Mouse (Mus musculus) lung, embryonic 15.5 days (tissue): ENCODE measurements around the gene 6430548M08Rik. TPM values are rescaled to one million over a fixed set of nuclear protein-coding genes. Genes with fewer than 3 reads are reported as not detected.

Source experiments
- ATAC-seq: fragments of 200-750 bp; cut with Nextera tagmentation; 2 replicates; pipeline ENCODE4 v1.8.0; 2017; ENCODE audit warnings: moderate number of reproducible peaks, borderline replicate concordance; ENCODE audit not compliant: low FRiP score, low TSS enrichment; ENCODE audit errors: extremely low read depth
- H3K27ac ChIP-seq: fragments of 300-500 bp; sonication (generic); 2 replicates; pipeline ENCODE4 v1.5.1; 2015; ENCODE audit warnings: moderate library complexity, mild to moderate bottlenecking, inconsistent platforms
- H3K27me3 ChIP-seq: fragments of 300-500 bp; sonication (generic); 2 replicates; pipeline ENCODE4 v1.6.1; 2015; ENCODE audit warnings: inconsistent platforms
- H3K36me3 ChIP-seq: fragments of 300-500 bp; sonication (generic); 2 replicates; pipeline ENCODE4 v1.6.1; 2015; ENCODE audit warnings: inconsistent platforms
- H3K4me1 ChIP-seq: fragments of 300-500 bp; sonication (generic); 2 replicates; pipeline ENCODE4 v1.6.1; 2015; ENCODE audit warnings: inconsistent platforms
- H3K4me2 ChIP-seq: fragments of 300-500 bp; sonication (generic); 2 replicates; pipeline ENCODE4 v1.6.1; 2015; ENCODE audit warnings: inconsistent platforms, mild to moderate bottlenecking, moderate library complexity
- H3K4me3 ChIP-seq: fragments of 300-500 bp; sonication (generic); 2 replicates; pipeline ENCODE4 v1.5.1; 2015; ENCODE audit warnings: mild to moderate bottlenecking, inconsistent platforms
- H3K9ac ChIP-seq: fragments of 300-500 bp; sonication (generic); 2 replicates; pipeline ENCODE4 v1.6.1; 2015; ENCODE audit warnings: inconsistent platforms
- H3K9me3 ChIP-seq: fragments of 300-500 bp; sonication (generic); 2 replicates; pipeline ENCODE4 v1.6.1; 2016; ENCODE audit warnings: inconsistent platforms
- WGBS: fragments of 180-500 bp; shearing (Covaris S2); methylation state at CpG from one replicate; pipeline ENCODE4 v1.1.7; 2015; 5-methylcytosine and 5-hydroxymethylcytosine counted together
- polyA plus RNA-seq: library from polyadenylated mRNA; unstranded; fragments of >200 nt; fragmentation: Nextera tagmentation; extraction: Ambion mirVana; gene quantifications from 2 replicates; pipeline ENCODE4 v1.2.1, GENCODE M21; 2015

The 6430548M08Rik gene
- polyA plus RNA-seq, 1 experiment from 2014 or later = 7.4 TPM

DNA sequence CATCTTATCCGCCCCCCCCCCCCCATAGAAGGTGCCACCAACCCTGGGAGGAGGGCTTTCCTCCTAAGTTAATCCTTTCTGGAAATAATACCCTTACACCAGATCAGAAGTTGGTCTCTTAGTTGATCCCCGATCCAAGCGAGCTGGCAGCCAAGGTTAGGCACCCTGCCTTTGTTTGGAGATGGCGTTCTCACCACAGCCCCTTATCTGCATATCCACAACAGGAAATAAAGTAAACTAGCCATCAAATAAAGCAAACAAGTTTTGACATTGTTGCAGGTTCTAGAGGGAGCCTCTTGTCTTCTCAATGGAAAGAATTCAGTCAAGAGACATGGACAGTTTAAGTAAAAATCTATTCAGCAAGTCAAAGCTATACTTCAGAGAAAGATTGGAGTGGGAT lies 2.6 kb upstream of the 6430548M08Rik start:
- WGBS = 46% methylated on average over 4 of the region's 4 CpGs
- peaks cover 19% of the 10 kb centered on the region for H3K4me1 ChIP-seq
- no peak overlapping the region for H3K9ac ChIP-seq
- ATAC-seq = no peak
- H3K4me2 ChIP-seq = no peak overlapping the region
- H3K9me3 ChIP-seq = no peaks in the 10 kb centered on the region
- H3K27me3 ChIP-seq = peaks cover 23% of the 10 kb centered on the region
- no peak overlapping the region for H3K27ac ChIP-seq
- no peaks in the 10 kb centered on the region for H3K36me3 ChIP-seq
- no peak overlapping the region for H3K4me3 ChIP-seq

DNA sequence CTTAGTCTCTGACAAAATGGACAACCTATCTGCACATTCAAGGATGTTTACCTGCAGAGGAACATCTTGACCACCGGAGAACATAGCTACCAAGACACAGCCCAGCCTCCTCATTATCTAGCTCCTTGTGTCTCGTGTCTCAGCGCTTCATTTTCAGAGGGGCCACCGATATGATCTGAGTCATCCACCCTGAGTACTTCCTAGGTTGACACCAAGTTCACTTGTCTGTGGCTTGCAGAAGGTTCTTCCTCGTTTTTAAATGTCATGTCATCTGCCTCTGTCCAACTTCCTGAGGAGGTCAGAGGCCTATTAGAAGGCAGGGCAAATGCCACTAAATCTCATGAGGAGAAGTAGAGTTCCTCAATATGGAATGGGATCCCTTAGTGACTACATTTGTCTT lies 1.4 kb upstream of the 6430548M08Rik start:
- Histone ChIP-seq H3K9me3 (no peaks in the 10 kb centered on the region), H3K9ac (no peak overlapping the region), H3K4me1 (peaks cover 19% of the 10 kb centered on the region), H3K27ac (peak overlapping the region; percentile 95; the same call in 1 of the 2 replicates), H3K4me2 (peak overlapping the region; percentile 97), H3K27me3 (peaks cover 35% of the 10 kb centered on the region), H3K4me3 (no peak overlapping the region), H3K36me3 (no peaks in the 10 kb centered on the region)
- WGBS = 75% methylated on average over 5 of the region's 5 CpGs
- ATAC-seq = no peak

DNA sequence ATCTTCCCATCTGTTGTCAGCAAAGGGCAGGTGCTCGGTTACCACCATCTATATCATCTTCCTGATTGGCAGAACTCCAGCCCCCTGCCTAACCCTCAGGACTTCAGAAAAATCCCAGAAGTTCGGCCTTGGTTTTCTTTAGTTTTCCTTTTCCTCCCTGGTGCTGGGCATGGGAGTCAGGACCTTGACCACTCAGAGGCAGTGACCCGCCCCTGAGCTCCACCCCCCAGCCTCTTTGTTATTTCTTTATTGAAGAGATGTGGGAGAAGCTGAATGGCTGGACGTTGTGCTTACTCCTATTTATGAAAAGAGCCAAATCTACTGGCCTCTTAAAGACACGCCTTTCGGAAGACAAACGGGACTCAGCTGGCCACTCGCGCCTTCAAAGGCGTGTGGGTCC lies 646 bp upstream of the 6430548M08Rik start:
- under 1% methylated on average over 10 of the region's 10 CpGs for WGBS
- peaks cover 42% of the 10 kb centered on the region for H3K27me3 ChIP-seq
- peak overlapping the region; percentile 97 for H3K4me2 ChIP-seq
- no peaks in the 10 kb centered on the region for H3K9me3 ChIP-seq
- H3K4me1 ChIP-seq = peaks cover 19% of the 10 kb centered on the region
- ATAC-seq = peak; percentile 39
- H3K27ac ChIP-seq = peak overlapping the region; percentile 95
- peak overlapping the region; percentile 66 for H3K9ac ChIP-seq
- H3K4me3 ChIP-seq = peak overlapping the region; percentile 67
- H3K36me3 ChIP-seq = no peaks in the 10 kb centered on the region

DNA sequence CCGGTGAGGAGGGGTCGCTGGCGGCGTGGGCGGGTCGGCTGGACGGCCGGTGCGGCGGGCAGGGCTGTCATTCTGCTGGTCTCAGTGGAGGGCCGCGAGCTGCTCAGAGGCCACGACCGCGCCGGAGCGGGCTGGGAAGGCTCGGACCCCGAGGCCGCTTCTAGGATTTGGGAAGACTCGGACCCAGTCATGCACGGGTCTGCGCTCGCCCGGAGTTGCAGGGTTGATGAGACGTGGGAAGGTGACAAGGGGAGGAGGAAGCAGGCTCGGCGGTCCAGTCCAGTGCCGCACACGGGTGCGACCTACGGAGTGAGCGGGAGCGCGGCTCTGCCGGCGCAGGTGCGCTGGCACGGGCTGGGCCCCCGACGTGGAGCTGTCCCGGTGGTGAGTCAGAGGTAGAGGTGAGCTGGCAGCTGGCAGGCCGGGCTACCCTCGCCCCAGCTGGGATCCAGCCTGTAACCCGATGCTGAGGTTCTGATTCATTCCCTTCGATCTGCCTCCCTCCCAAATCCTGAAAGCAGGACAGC lies 426 bp downstream of the 6430548M08Rik start:
- WGBS = under 1% methylated on average over 46 of the region's 46 CpGs
- Histone ChIP-seq H3K4me1 (peaks cover 19% of the 10 kb centered on the region), H3K9ac (peak overlapping the region; percentile 63), H3K4me3 (peak overlapping the region; percentile 67), H3K4me2 (peak overlapping the region; percentile 97), H3K36me3 (no peaks in the 10 kb centered on the region), H3K27ac (no peak overlapping the region), H3K9me3 (no peaks in the 10 kb centered on the region), H3K27me3 (peaks cover 43% of the 10 kb centered on the region)
- ATAC-seq = peak; percentile 32

DNA sequence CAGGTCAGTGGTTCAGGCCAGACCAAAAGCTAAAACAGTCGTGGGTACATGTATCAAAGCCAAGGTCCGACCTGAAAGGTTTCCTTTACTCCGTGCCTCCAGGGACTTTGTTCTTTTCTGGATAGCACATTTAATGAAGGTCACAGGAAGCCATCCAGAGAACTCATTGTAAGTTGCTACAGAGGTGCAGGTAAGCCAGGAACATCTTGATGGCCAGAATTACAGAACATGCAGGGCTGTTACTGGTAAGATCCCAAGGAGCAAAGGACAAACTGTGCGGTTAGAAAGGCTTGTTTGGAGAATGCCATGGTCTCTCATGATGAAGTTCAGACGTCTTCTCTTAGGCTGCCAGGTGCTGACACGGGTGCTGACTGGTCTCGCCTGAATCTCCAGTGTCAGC lies 2.6 kb downstream of the 6430548M08Rik start:
- Histone ChIP-seq H3K4me2 (no peak overlapping the region), H3K9me3 (no peaks in the 10 kb centered on the region), H3K9ac (no peak overlapping the region), H3K36me3 (no peaks in the 10 kb centered on the region), H3K4me1 (peaks cover 19% of the 10 kb centered on the region), H3K27ac (no peak overlapping the region), H3K27me3 (peaks cover 43% of the 10 kb centered on the region), H3K4me3 (no peak overlapping the region)
- ATAC-seq = no peak
- 58% methylated on average over 7 of the region's 7 CpGs for whole genome bisulfite sequencing

DNA sequence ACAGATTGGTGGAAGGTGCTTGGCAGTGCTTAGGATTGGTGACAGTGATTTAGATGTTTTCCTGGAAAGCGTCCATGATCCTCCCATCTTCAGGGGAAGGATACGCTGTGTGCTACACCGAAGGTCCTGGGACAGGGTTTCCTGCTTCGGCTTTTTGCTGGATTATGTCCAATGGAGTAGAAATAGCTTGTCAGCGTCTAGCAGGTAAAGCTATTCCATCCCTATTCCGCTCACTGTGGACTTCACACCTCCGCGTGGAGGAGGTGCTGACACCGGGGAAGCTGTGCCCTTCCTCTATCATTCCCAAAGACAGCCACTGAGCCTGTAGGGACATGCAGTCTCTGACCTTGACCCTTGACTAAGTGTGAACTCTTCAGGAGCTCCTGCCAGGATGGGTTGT lies 4.2 kb downstream of the 6430548M08Rik start:
- peaks cover 11% of the 10 kb centered on the region for H3K4me1 ChIP-seq
- WGBS = 53% methylated on average over 9 of the region's 9 CpGs
- ATAC-seq = no peak

DNA sequence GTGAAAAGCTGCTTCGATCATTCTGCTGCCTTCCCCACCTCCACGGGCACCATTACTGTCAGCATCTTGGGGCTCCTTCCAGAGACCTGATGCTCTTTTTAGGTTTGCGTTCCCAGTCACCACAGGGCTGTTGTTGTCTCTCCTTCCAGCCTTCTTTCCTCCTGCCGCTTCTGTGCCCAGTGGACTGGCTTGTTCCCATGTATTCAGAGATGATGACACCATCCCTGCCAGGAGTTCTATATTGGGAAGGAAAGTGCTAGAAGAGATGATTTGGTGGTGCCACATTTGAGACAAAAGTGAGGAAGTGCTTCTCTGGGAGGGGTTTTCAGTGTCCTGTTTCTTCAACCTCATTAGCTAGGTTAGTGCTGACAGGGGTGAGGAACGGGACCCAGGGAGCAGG lies 4.9 kb downstream of the 6430548M08Rik start:
- H3K4me3 ChIP-seq = no peak overlapping the region
- no peaks in the 10 kb centered on the region for H3K36me3 ChIP-seq
- no peaks in the 10 kb centered on the region for H3K9me3 ChIP-seq
- 70% methylated on average over 5 of the region's 5 CpGs for WGBS
- peaks cover 43% of the 10 kb centered on the region for H3K27me3 ChIP-seq
- peaks cover 8% of the 10 kb centered on the region for H3K4me1 ChIP-seq
- H3K27ac ChIP-seq = no peak overlapping the region
- no peak overlapping the region for H3K4me2 ChIP-seq
- ATAC-seq = no peak
- H3K9ac ChIP-seq = no peak overlapping the region

More for the DNA sequence above, 4.2 kb downstream of the 6430548M08Rik start:
- H3K36me3 ChIP-seq = no peaks in the 10 kb centered on the region
- no peaks in the 10 kb centered on the region for H3K9me3 ChIP-seq
- H3K9ac ChIP-seq = no peak overlapping the region
- no peak overlapping the region; the same call in 1 of the 2 replicates for H3K4me2 ChIP-seq
- no peak overlapping the region for H3K4me3 ChIP-seq
- H3K27ac ChIP-seq = no peak overlapping the region
- peaks cover 43% of the 10 kb centered on the region for H3K27me3 ChIP-seq

DNA sequence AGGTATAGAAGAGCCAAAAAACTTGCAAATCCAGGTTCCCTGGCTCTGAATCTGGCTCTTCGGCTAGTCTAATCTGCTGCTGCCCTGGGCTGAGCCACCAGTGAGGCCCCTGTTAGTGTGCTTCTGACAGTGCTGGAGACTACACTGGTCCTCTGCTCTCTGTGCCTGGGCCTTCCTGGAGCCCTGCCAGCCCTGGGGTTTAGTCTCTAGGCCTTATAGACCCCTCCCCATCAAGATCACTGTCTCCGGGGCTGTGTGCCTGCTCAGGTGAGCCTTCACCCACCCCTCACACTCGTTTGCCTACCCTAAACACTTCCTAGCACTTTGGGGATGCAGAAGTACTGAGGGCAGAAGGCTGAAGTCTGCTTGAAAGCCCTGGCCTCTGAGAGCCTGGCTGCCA lies 5.5 kb downstream of the 6430548M08Rik start:
- Histone ChIP-seq H3K9ac (no peak overlapping the region), H3K36me3 (no peaks in the 10 kb centered on the region), H3K4me2 (no peak overlapping the region), H3K4me1 (peaks cover 3% of the 10 kb centered on the region), H3K9me3 (no peaks in the 10 kb centered on the region), H3K27me3 (peaks cover 39% of the 10 kb centered on the region), H3K4me3 (no peak overlapping the region), H3K27ac (no peak overlapping the region)
- no peak for ATAC-seq
- WGBS = 49% methylated on average over 3 of the region's 3 CpGs

DNA sequence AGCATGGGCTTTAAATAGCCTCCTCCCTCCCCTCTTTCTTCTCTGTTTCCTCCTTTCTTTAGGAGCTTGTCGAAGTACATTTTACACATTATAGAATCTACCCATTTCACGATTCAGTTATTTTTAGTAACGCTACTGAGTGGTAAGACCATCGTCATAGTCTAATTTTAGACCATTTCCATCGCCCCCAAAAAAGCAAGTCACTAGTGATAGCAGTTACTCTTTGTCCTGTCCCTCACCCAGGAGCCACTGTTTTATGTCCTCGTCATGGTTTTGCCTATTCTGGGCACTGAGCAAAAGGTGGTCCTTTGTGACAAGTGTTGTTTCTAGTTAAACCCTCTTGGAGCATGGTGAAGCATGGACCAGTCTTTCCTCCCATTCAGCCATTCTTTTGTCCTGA lies 6.0 kb downstream of the 6430548M08Rik start:
- Histone ChIP-seq H3K9me3 (no peaks in the 10 kb centered on the region), H3K36me3 (no peaks in the 10 kb centered on the region), H3K27ac (no peak overlapping the region), H3K27me3 (peaks cover 34% of the 10 kb centered on the region), H3K9ac (no peak overlapping the region), H3K4me3 (no peak overlapping the region), H3K4me2 (no peak overlapping the region), H3K4me1 (no peaks in the 10 kb centered on the region)
- ATAC-seq = no peak
- 66% methylated on average over 6 of the region's 6 CpGs for WGBS

DNA sequence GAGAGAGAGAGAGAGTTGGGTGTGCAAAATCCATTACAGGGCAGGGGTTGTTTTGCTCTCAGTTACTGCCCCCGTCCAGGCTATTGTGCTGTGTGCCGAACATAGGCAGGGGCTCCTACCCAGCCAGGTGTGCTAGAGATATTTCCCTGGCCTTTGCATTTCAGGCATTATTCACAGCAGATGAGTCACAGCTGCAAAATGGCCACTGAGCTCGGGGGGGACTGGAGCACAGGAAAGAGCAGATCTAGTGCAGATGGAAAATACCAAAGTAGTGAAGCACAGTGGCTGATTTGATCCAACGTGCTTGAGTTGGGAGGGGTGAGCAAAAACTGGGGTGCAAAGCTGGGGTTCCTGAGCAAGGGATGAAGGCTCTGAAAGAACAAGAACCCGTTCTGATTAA lies 7.0 kb downstream of the 6430548M08Rik start:
- H3K4me3 ChIP-seq = no peak overlapping the region
- H3K27me3 ChIP-seq = peaks cover 23% of the 10 kb centered on the region
- 44% methylated on average over 5 of the region's 5 CpGs for WGBS
- H3K36me3 ChIP-seq = no peaks in the 10 kb centered on the region
- H3K4me1 ChIP-seq = 0 out of 2 replicates have a peak, but pooled peaks cover 2% of the 10 kb centered on the region
- ATAC-seq = no peak
- H3K27ac ChIP-seq = no peak overlapping the region
- H3K9ac ChIP-seq = no peak overlapping the region
- no peak overlapping the region for H3K4me2 ChIP-seq
- no peaks in the 10 kb centered on the region for H3K9me3 ChIP-seq

DNA sequence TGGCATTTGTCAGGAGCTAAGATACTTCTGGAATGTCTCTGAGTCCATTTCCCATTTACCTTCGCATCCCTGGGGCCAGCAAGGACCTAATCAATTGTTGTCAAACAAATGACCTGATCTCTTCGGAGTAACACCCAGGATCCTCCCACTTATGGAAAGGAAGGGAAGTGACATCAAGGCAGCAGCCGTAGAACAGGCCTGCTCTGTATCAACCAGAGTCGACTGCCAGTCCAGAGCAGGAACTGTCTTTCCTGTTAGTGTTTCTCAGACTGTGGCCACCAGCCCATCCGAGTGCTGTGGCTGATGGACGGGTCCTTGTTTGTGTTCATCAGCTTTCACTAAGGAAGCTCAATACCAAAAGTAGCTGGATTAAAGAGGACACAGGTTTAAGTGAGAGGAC lies 10.3 kb downstream of the 6430548M08Rik start:
- H3K4me3 ChIP-seq = no peak overlapping the region
- no peak overlapping the region for H3K4me2 ChIP-seq
- WGBS = 24% methylated on average over 6 of the region's 6 CpGs
- no peak overlapping the region for H3K9ac ChIP-seq
- H3K27ac ChIP-seq = 0 out of 2 replicates have a peak overlapping the region, but pooled peaks have one; percentile 12
- H3K4me1 ChIP-seq = peaks cover 15% of the 10 kb centered on the region
- H3K27me3 ChIP-seq = peaks cover 11% of the 10 kb centered on the region; the same call in 1 of the 2 replicates
- no peak for ATAC-seq
- H3K36me3 ChIP-seq = no peaks in the 10 kb centered on the region
- no peaks in the 10 kb centered on the region for H3K9me3 ChIP-seq

DNA sequence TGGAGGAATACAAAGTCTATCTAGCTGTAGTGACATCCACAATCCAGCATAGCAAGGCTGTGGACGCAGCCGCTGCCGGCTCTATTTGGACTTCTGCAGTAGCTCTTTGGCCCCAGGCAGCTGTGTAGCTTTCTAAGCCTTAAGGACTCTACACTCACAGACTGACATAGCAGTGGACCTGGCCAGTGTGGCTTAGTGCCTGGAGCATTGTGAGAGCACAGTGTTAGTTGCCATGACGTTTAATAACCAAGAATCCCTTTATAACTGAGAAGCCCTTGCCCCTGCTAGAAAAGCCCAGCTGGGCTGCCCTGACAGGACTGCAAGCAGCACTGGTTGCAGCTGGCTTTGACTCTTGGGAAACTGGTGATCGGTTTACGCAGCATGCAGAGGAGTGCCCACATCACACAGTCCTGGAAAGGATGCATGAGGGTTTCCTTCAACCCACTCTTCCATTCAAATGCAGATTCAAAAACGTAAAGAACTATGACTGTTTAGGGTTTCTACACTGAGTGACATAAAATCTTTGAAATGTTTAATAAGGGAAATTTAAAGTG lies 11.0 kb downstream of the 6430548M08Rik start:
- WGBS = 54% methylated on average over 7 of the region's 7 CpGs
- peaks cover 11% of the 10 kb centered on the region; the same call in 1 of the 2 replicates for H3K27me3 ChIP-seq
- no peak overlapping the region for H3K4me3 ChIP-seq
- no peak overlapping the region for H3K9ac ChIP-seq
- no peak for ATAC-seq
- no peaks in the 10 kb centered on the region for H3K9me3 ChIP-seq
- H3K27ac ChIP-seq = 0 out of 2 replicates have a peak overlapping the region, but pooled peaks have one; percentile 34
- no peaks in the 10 kb centered on the region for H3K36me3 ChIP-seq
- no peak overlapping the region for H3K4me2 ChIP-seq
- peaks cover 22% of the 10 kb centered on the region for H3K4me1 ChIP-seq
